Mouse (Mus musculus) left cerebral cortex, postnatal 10 days (tissue): ENCODE measurements around the gene Rfx4. TPM values are rescaled to one million over a fixed set of nuclear protein-coding genes. Genes with fewer than 3 reads are reported as not detected.

ENCODE experiments used
- DNase-seq, 2 experiments: peaks; one replicate each; pipeline ENCODE4 v3.0.0; 2021 to 2022; ENCODE audit warnings: low spot score in 2 of 2, mixed read lengths in 1 of 2; ENCODE audit errors: extremely low spot score in 1 of 2
- intact Hi-C: fragments of 180-260 bp; cut with DNase I; formaldehyde crosslinking; loops from one replicate; pipeline ENCODE4 v1.15.1; 2025
- total RNA-seq, 2 experiments: library from RNA; stranded (reverse); gene quantifications; 2 replicates each; pipeline ENCODE4 v1.2.3; 2021

The Rfx4 gene
- total RNA-seq = 10 to 100 TPM in 1 of 2 experiments, 1 to 10 TPM in 1; 7.8 to 10.2 TPM

GRCm38 (mm10) chr10:84755786-84756203, at the start of gene Rfx4:
Gene Rfx4 (plus strand): TSS chr10:84756062.
- intact Hi-C loops = loop anchor here (10.0 kb wide), 1 partner anchor 101 kb away; no protein-coding TSS in a partner anchor
- peak in 1 of 2 experiments; percentile 42 for DNase-seq

GRCm38 (mm10) chr10:84706543-84706942, 49.3 kb upstream of the Rfx4 start:
- intact Hi-C loops = no loop called here
- DNase-seq = no peak

- DNase-seq = no peak
- intact Hi-C loops = no loop called here
These were observed 48.6 kb upstream of the Rfx4 start for GRCm38 (mm10) chr10:84707226-84707625.

- intact Hi-C loops = no loop called here
- DNase-seq = no peak
These were observed 47.9 kb upstream of the Rfx4 start for GRCm38 (mm10) chr10:84707752-84708530.

- intact Hi-C loops = loop anchor here (5.0 kb wide), 1 partner anchor 337 kb away; no protein-coding TSS in a partner anchor
- no peak for DNase-seq
These were observed 45.7 kb upstream of the Rfx4 start for GRCm38 (mm10) chr10:84710192-84710591.

GRCm38 (mm10) chr10:84710827-84711226, 45.0 kb upstream of the Rfx4 start:
- intact Hi-C loops = loop anchor here (5.0 kb wide), 1 partner anchor 336 kb away; no protein-coding TSS in a partner anchor
- no peak for DNase-seq

- intact Hi-C loops = loop anchor here (5.0 kb wide), 1 partner anchor 336 kb away; no protein-coding TSS in a partner anchor
- DNase-seq = no peak
These were observed 44.4 kb upstream of the Rfx4 start for GRCm38 (mm10) chr10:84711479-84711878.

GRCm38 (mm10) chr10:84711940-84712339, 43.9 kb upstream of the Rfx4 start:
- intact Hi-C loops = loop anchor here (5.0 kb wide), 1 partner anchor 335 kb away; no protein-coding TSS in a partner anchor
- no peak for DNase-seq

GRCm38 (mm10) chr10:84712532-84712931, 43.3 kb upstream of the Rfx4 start:
- DNase-seq = no peak
- intact Hi-C loops = loop anchor here (5.0 kb wide), 1 partner anchor 335 kb away; no protein-coding TSS in a partner anchor

GRCm38 (mm10) chr10:84713043-84713442, 42.8 kb upstream of the Rfx4 start:
- DNase-seq = no peak
- intact Hi-C loops = loop anchor here (5.0 kb wide), 1 partner anchor 334 kb away; no protein-coding TSS in a partner anchor

GRCm38 (mm10) chr10:84715639-84716038, 40.2 kb upstream of the Rfx4 start:
- intact Hi-C loops = no loop called here
- DNase-seq = no peak

GRCm38 (mm10) chr10:84716581-84716980, 39.3 kb upstream of the Rfx4 start:
- intact Hi-C loops = no loop called here
- no peak for DNase-seq

GRCm38 (mm10) chr10:84722711-84723110, 33.2 kb upstream of the Rfx4 start:
- no peak for DNase-seq
- intact Hi-C loops = no loop called here

GRCm38 (mm10) chr10:84727005-84727404, 28.9 kb upstream of the Rfx4 start:
- no peak for DNase-seq
- intact Hi-C loops = no loop called here

- intact Hi-C loops = no loop called here
These were observed 28.1 kb upstream of the Rfx4 start for GRCm38 (mm10) chr10:84727760-84728159.

GRCm38 (mm10) chr10:84730078-84730477, 25.8 kb upstream of the Rfx4 start:
- no peak for DNase-seq
- intact Hi-C loops = no loop called here

More at GRCm38 (mm10) chr10:84727760-84728159, 28.1 kb upstream of the Rfx4 start:
- no peak for DNase-seq

GRCm38 (mm10) chr10:84730956-84731355, 24.9 kb upstream of the Rfx4 start:
- no peak for DNase-seq
- intact Hi-C loops = no loop called here

GRCm38 (mm10) chr10:84733511-84733910, 22.4 kb upstream of the Rfx4 start:
- intact Hi-C loops = no loop called here
- DNase-seq = no peak

- DNase-seq = peak in 1 of 2 experiments; percentile 61
- intact Hi-C loops = loop anchor here (10.0 kb wide), 1 partner anchor 100 kb away; no protein-coding TSS in a partner anchor
These were observed 744 bp upstream of the Rfx4 start for GRCm38 (mm10) chr10:84754851-84755785.
